Mouse (Mus musculus) ES-Bruce4 (cell line): Measurements from ENCODE around the gene Anks1.

Source experiments
- CTCF ChIP-seq: IDR thresholded peaks from one replicate; pipeline ENCODE4 v1.8.1; 2011; ENCODE audit warnings: low read depth, low read length
- EP300 ChIP-seq: IDR thresholded peaks from 2 replicates; pipeline ENCODE4 v1.6.1; 2011; ENCODE audit warnings: low read depth, low read length; ENCODE audit not compliant: insufficient read depth
- POLR2A ChIP-seq: IDR thresholded peaks from one replicate; pipeline ENCODE4 v1.8.1; 2011; ENCODE audit warnings: low read length; ENCODE audit not compliant: insufficient read depth

DNA sequence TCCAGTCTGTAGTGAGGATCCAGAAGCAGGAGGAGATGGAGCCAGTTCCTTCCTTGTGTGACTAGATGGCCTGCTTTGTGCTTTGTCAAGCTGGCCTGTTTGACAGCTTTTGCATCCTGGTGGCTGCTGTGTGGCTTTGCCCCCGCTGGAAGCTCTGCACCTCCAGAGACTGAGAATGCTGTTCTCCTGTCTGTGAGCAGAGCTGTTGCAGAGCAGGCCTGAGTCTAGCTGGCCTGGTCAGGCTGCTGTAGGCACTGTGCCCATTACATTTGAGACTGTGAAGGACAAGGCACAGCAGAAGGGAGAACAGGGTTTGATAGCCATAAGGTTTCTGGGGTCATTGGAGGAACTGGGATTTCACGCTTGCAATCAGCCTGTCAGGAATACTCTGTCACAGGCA, 32.6 kb downstream of the Anks1 start:
- TF ChIP-seq CTCF (no peak), POLR2A (no peak), EP300 (no peak)
